Mouse (Mus musculus): ENCODE measurements around the gene Arpc2. TPM values are rescaled to one million over a fixed set of nuclear protein-coding genes. Genes with fewer than 3 reads are reported as not detected.

Arpc2 gene
- total RNA-seq, 2 experiments from 2014 or later, result 134 to 140 TPM

DNA sequence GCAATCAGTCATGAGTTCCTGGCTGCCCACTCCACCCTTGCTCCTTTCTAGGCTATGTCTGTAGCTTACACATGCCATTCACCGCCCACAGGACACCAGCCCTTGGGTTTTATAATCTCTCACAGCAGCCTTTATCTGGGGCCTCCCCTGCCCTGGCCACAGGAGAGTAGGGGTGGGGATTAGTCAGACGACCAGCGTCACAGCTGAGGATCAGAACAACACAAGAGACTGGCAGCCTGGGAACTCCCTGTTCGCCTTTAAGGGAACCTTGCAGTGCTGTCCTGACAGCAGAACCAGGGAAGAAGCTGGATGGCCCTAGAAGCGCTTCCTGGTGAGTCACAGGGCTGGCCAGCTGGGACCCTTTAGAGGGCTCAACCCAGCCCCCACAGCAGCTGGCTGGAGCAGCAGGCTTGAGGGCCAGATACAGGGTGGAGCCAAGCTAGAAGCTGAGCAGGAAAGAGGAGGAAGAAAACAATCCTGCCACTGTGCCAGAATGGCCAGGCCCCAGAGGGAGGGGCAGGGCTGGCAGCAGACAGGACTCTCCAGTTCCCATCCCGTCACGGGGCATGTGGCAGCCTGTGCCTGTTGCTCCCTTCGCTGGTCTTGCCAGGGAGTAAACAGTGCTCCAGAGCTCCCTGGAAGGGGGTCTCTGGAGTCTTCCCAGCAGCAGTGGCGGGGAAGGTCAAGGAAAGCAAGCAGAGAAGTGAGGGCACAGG, 59.7 kb downstream of the Arpc2 start:
- intact Hi-C loops (cut with DNase I), result no loop called here

DNA sequence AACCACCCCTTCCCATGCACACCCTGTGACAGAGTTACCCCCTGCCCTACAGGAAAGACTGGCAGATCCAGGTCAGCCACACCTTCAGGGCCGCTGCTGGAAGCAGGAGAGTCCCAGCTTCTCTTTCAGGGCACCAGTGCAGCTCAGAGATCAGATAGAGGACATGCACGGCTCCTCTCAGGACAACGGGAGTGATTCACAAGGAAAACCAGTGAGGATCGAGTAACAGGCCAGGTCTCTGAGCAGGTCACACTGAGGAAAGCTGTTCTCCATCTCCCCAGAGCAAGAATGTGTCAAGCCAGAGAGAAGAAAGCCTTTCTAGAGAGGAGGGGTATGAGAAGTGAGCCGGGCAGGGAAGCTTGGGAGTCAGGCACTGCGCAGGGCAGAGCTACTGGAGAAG, 60.6 kb downstream of the Arpc2 start:
- DNase-seq (ENCODE audit: low spot score), result no peak
- intact Hi-C loops (cut with DNase I), result no loop called here

More for the DNA sequence above, 59.7 kb downstream of the Arpc2 start:
- DNase-seq (ENCODE audit: low spot score), result peak; percentile 95

DNA sequence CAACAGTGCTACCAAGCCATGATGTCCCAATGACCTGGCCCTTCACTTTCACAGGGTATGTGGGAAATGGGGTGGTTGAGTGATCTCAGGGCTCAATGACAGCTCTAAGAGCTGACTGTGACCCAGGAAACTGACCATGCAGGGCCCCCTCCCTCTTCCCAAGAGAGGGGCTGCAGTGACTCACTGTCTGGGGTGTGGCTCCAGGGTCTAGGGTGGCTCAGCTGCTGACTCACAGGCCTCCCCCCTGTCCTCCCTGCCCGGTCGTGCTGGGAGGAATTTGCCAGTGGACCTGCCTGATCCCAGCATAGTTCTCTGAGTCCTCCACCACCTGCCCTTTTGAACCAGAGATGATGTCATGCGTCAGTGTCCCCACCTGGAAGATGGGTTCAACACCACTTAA, 61.4 kb downstream of the Arpc2 start:
- peak; percentile 66 for DNase-seq (ENCODE audit: low spot score)
- intact Hi-C loops (cut with DNase I), result no loop called here

DNA sequence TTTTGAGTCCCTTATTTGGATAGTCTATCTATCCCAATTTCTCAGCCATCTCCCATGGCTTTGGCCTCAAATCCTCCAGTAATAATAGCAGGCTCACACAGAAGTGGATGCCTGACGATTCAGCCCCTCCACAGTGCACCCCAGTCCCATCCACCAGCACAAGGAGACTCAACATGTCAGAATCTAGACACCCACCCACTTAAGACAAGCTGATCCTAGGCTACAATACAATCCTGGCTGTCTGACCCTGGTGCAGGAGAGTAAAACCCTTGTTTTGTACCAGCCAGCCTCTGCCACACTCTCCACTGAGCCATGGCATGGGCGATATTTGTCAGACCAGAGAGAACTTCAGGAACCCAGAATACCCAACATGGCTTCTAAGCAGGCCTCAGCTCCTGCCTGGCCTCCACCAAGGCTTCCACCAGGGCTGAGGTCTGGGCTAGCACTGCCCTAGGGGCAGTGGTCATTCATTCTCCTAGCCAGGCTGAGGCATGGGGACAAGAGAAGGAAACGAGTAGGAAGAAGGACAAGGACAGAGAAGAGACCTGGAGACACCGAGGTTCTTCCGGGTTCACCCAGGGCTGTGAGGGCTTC, 62.4 kb downstream of the Arpc2 start:
- no peak for DNase-seq (ENCODE audit: low spot score)
- intact Hi-C loops (cut with DNase I), result no loop called here

DNA sequence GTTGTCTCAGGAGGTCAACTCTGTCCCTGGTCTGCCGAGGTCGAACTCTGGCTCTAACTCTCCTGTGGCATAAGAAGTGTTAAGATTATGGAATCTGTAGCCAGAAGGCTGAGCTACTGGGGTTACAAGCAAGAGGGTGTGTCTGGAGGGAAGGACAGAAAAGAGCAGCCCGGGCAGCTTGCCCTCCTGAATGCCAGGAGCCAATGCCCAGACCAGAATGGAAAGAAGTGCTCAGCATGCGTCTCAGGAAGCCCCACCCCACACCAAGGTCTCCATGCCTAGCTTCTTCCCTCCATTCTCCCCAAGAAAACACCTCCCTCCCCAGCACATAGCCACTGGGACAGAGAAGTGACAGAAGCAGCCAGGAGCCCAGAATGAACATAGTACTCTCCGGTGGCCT, 63.1 kb downstream of the Arpc2 start:
- no peak for DNase-seq (ENCODE audit: low spot score)
- intact Hi-C loops (cut with DNase I), result no loop called here

DNA sequence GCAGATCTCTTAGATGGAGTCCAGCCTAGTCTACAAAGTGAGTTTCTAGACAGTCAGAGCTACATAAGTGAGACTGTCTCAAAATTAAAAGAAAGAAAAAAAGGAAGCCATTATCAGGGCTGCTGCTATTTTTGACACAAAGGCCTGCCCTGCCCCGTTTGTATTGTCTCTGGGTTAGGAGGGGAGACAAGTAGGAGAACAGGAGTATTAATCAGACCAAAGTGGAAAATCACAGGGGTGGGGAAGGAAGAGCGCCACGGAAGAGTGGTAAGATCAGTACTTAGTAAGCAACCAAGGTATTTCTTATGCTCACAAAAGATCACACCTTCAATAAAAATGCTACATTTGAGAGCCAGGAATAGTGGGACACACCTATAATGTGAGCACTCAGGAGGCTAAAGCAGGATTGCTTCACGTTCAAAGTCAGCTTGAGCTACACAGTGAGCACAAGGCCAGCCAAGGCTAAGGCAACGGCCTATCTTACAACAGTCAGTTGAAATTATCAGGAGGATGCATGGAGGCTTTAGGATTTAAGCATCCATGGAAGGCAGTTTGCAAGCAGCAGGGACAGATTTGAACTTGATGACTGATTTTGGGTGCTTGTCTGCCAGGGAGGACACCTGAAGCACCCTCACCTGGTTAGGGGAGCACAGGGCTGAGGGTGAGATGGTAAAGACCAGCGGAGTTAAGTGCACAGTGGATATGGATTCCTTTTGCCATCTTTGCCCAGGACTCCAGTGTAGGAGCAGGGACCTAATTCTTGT, 64.6 kb downstream of the Arpc2 start:
- DNase-seq (ENCODE audit: low spot score), result no peak
- intact Hi-C loops (cut with DNase I), result no loop called here

DNA sequence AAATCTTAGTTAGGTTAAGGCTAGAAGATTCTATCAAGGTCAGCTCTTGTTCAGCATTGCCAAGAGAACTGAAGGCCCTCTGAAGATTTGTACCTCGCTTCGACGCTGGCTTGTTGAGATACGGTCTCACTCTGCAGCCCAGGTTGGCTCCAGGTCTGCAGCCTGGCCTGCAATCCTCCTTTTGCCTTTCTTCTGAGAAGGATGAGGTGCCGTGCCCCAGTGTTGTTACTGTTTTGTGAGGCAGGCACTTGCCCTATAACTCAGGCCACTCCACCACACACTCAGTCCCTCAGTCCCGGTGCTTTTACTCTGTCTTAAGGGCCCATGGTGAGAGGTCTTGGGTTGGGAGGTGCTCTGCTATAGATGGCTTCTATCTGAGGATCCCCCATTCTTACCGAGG, 66.3 kb downstream of the Arpc2 start:
- no peak for DNase-seq (ENCODE audit: low spot score)
- intact Hi-C loops (cut with DNase I), result loop anchor here (1.0 kb wide), 1 partner anchor 14 kb away; no protein-coding TSS in a partner anchor

DNA sequence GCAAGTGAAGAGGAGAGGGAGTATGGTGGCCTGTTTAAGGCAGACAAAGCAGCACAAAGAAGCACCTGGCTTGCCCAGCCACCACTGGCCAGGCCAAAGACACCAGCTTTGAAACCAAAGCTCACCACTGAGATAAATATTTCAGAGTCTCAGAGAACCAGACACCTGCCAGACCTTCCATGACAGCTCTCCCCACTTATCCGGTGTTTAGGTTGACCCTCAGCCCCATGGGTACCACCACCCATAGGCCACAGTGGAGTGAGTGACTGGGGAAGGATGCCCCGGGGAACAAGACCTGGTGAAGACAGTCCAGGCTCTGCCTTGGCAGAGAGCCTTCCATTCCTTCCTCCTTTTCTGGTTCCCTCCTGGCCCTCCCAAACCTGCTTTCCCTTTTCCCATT, 67.0 kb downstream of the Arpc2 start:
- intact Hi-C loops (cut with DNase I), result loop anchor here (1.0 kb wide), 1 partner anchor 15 kb away; no protein-coding TSS in a partner anchor
- DNase-seq (ENCODE audit: low spot score), result no peak

DNA sequence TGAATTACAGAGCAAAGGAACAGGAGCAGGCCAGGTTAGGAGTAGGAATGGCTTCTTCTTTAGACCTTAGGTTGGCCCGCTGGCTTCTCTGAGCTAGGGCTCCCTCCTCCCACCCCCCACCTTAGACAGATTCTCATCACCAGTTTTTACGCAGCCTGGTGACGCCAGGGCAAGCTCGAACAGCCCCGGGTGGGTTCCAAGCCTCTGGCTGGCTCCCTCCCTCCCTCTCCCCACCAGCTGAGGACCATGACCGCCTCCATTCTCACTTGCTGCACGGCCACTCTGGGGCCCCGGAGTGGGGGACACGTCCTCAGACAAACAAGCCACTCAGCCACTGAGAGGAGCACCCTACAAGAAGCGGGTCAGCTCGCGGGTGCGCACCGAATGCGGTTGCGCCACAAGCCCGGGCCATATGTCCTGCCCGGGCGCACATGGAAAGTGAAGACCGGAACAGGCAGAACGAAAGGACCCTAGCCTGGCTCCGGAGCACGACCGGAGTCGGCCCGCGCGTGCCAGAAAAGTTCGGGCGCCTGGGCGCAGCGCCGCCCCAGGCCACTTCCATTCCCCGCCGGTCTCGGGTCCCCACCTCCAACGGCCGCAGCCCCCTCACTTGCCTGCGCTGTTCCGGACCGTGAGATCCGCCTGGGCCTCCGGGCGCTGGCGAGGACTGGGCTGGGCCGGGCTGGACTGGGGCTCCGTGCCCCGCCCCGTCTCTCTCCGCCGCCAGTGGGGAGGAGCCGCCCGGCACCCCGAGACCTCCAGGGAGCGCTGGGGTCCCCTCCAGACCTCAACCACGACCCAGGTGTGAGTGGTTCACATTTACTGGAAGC, 67.8 kb downstream of the Arpc2 start:
- intact Hi-C loops (cut with DNase I), result no loop called here
- peak; percentile 83 for DNase-seq (ENCODE audit: low spot score)

DNA sequence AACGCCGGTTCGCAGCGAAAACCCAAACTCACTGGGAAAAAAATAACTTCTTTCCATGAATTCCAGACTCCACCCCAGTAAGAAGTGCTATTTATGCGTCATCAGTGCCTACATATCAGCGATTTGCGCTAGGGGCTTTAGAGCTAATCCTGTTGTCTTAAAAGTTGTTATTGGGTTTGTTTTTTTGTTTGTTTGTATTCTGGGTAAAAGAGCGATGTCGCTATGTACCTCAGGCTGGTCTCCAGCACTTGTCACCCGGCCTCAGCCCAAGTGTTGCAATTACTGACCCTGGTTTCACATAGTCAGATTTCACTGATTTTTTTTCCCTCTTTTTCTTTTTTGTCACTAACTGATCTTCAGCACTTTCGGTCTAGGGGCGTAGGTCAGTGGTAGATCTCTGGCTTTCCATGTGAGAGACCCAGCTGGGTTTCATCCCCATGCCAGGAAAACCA, 68.5 kb downstream of the Arpc2 start:
- intact Hi-C loops (cut with DNase I), result no loop called here
- no peak for DNase-seq (ENCODE audit: low spot score)

DNA sequence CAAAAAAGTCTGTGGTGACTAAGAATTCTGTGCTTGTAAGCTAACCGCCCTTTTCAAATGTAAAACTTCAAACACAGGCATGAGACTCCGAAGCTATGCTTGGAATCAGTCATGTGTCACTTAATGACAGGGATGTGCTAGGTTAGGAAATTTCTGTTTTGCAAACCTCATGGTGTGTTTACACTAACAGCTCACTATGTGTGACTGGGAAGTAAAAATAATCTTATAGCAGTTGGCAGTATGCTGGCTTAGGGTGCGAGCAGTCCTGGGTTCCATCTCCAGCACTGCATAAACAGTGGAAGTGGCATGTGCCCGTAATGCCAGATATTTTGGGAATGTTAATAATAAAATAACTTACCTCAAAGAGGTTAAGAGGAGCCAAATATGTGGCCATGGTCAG, 69.1 kb downstream of the Arpc2 start:
- no peak for DNase-seq (ENCODE audit: low spot score)
- intact Hi-C loops (cut with DNase I), result no loop called here

DNA sequence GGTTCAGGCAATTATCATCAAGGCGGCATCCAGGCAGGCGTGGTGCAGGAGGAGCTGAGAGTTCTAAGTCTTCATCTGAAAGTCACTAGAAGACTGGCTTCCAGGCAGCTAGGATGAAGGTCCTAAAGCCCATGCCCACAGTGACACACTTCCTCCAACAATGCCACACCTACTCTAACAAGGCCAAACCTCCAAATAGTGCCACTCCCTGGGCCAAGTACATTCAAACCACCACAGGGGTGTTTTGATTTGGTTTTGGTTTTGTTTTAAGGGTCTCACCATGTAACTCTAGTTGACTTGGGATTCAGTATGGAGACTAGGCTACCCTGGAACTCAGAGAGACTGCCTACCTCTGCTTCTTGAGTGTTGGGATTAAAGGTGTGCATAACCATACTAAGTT, 69.6 kb downstream of the Arpc2 start, which contains the start of gene Tmbim1:
TSS of gene Tmbim1 (minus strand) at position 101 of the 400 bp plus-strand sequence.
- no peak for DNase-seq (ENCODE audit: low spot score)
- intact Hi-C loops (cut with DNase I), result no loop called here

DNA sequence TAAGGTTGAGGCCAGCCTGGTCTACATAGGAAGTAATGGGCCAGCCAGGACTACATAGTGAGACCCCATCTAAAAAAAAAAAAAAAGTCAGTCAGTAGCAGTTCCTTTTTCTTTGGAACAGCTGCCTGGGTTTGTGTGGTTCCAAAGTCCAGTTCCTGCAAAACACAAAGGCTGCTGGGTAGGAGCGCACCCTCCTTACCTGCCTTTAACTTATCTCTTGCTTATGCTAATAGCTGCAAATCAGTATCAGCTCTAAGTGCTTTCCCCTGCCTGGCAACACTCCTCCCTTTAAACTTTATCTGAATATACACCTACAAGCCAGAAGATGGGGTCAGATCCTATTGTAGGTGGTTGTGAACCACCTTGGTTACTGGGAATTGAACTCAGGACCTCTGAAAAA, 71.3 kb downstream of the Arpc2 start:
- DNase-seq (ENCODE audit: low spot score), result no peak
- intact Hi-C loops (cut with DNase I), result no loop called here

DNA sequence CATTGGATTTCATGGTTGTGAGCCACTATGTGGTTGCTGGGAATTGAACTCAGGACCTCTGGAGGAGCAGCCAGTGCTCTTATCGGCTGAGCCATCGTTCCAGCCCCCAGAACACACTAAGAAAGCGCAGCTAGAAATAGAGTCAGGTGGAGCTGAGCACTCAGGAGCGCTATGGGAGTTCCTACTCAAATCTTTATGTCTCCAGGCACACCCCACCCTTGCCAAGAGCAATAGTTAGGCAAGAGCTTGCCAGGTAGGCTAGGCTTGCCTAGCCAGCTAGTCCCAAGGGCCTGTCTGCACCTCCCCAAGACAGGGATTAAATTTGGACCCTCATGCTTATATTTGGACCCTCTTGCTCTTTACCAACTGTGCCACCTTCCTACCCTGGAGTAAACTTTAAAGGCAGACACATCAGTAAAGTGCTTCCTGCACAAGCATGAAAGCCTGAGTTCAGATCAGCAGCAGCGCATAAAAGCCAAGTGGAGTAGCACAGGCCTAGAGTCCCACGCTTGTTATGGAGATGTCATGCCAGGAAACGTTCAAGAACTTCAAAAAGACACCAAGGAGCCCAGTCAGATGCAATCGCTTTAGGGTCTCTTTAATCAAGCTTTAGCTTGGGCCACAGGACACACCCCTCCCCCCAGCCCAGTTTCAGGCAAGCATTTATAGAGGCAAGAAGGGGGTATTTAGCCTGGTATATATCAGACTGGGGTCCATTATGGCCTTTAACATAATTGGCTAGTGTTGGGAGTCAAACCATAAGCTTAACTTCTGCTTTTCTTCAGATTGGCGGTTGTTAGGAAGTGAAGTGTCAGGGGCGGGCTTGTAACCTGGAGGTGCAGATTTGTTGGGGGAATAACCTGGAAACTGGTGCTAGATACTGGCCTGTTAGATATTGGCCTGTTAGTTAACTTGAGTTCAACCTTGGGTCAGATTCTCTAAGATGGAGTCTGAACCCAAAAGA, 72.4 kb downstream of the Arpc2 start:
- no peak for DNase-seq (ENCODE audit: low spot score)
- intact Hi-C loops (cut with DNase I), result no loop called here

DNA sequence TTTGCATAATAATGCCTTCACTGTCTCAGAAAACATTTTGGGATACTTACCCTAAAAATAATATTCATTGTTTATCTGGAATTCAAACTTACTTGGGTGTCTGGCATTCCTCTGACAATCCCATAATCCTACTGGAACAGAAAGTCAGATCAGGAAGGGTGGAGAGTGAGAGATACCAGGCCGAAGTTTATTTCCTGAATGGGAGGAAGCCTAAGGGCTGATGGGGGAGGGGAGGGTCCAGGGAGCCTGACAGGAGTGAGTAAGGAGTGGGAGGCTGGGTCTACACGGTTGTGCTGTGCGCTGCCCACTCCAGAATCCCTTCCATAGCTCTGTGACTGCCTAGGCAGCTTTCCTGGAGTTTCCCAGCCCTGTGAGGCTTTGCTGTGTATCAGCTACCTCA, 73.9 kb downstream of the Arpc2 start:
- intact Hi-C loops (cut with DNase I), result no loop called here

DNA sequence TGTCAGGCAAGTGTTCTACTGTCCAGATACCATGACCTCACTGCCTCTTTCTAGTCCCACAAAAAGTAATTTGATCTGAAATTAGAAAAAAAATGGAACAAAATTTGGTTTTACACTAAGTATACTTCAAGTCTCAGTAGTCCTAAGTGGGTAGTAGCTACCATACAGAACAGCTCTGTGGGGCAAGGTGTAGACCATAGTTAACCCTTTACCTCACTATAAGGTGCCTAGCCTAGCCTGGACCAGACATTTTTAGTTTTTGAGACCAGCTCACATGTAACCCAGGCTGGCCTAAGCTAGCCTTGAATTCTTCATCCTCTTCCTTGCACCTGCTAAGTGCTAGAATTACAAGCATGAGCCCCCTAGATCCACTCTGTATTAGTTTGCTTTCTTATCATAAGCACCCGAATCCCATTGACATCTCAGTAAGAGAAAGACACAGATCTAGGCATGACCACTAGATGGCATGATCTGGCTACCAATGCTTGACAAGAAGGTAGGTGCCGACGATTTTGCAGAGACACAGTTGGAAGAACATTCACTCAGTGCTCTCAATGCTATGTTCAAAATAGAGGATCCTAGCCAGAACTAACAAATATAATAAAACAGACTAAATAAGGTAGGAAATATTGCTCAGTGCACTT, 77.3 kb downstream of the Arpc2 start:
- intact Hi-C loops (cut with DNase I), result loop anchor here (1.0 to 2.0 kb wide), 3 partner anchors 50 to 140 kb away; partner anchors contain the start of gene Ctdsp1
- no peak for DNase-seq (ENCODE audit: low spot score)

More for the DNA sequence above, 73.9 kb downstream of the Arpc2 start:
- DNase-seq (ENCODE audit: low spot score), result no peak

DNA sequence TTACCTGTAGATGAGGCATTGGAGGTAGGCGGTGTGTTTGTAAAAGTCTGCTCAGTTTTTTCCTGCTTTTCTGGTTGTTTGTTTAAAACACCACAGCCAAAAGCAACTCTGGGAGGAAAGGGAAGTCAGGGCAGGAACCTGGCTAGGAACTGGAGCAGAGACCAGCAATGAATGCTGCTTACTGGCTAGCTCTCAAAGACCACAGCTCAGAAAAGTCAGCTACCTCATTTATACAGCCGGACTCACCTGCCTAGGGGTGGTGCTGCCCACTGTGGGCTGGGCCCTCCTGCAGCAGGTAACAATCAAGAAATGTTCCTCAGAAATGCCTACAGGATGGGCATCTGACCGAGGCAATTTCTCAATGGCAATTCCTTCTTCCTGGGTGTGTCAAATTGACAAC, 78.9 kb downstream of the Arpc2 start:
- intact Hi-C loops (cut with DNase I), result no loop called here

DNA sequence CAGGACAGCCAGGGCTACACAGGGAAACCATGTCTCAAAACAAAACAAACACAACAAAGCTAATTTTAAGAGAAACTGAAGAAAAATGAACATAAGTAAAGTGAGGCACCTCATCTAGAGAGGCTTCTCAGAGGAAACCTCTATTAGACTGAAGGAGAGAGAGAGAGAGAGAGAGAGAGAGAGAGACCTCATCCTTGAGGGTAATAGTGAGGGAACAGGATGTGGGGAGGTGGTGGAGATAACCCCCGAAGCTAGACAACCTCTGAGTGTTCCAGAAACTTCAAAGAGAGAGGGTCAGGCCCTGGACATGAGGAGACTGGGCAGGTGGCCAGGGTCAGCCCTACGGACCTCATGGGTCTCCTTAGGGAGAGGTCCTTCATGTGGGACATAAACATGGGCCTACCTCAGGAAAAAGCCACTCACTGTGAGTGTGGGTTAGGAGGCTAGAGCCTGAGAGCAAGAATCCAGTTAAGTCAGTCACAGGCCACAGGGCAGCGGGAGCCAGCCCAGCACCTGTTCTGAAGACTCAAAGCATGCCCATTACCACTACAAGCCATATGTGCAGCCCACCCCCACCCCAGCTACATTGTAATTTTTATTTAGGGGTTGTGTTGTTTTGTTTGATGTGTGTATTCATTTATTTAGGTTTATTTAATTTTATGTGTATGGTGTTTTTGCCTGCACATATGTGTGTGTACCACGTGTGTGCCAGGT, 80.4 kb downstream of the Arpc2 start:
- DNase-seq (ENCODE audit: low spot score), result no peak
- intact Hi-C loops (cut with DNase I), result loop anchor here (2.0 kb wide), 1 partner anchor 15 kb away; no protein-coding TSS in a partner anchor

More for the DNA sequence above, 78.9 kb downstream of the Arpc2 start:
- no peak for DNase-seq (ENCODE audit: low spot score)
